Mouse (Mus musculus) G1E (cell line): Measurements from ENCODE around the gene Spon1. TPM values are rescaled to one million over a fixed set of nuclear protein-coding genes. Genes with fewer than 3 reads are reported as not detected.

Experiments
- ATAC-seq: 2 replicates; pipeline ENCODE4 v1.8.0; 2016; ENCODE audit warnings: mild to moderate bottlenecking; ENCODE audit not compliant: insufficient number of reproducible peaks, poor library complexity, low FRiP score, severe bottlenecking; ENCODE audit errors: extremely low read depth
- DNase-seq: peaks from one replicate; pipeline ENCODE4 v3.0.0; 2012; ENCODE audit warnings: low spot score
- H3K27me3 ChIP-seq: 2 replicates; pipeline ENCODE4 v1.6.1; 2012; ENCODE audit warnings: mild to moderate bottlenecking, low read length, inconsistent platforms; ENCODE audit not compliant: insufficient read depth
- H3K36me3 ChIP-seq: replicated peaks from 2 replicates; pipeline ENCODE3; 2012; ENCODE audit warnings: mild to moderate bottlenecking, inconsistent platforms
- H3K4me1 ChIP-seq: 2 replicates; pipeline ENCODE4 v1.6.1; 2012; ENCODE audit warnings: low read depth, low read length, inconsistent platforms, mixed read lengths; ENCODE audit not compliant: insufficient read depth
- H3K4me3 ChIP-seq: 2 replicates; pipeline ENCODE4 v1.5.1; 2012; ENCODE audit warnings: low read depth, mild to moderate bottlenecking, inconsistent platforms, low read length, moderate library complexity, mixed read lengths
- H3K9me3 ChIP-seq: replicated peaks from 2 replicates; pipeline ENCODE4 v1.6.1; 2012; ENCODE audit warnings: inconsistent platforms
- CTCF ChIP-seq: IDR thresholded peaks from 2 replicates; pipeline ENCODE4 v1.5.1; 2012; ENCODE audit warnings: low read depth, low read length, inconsistent platforms, mixed read lengths
- GATA1 ChIP-seq: IDR thresholded peaks from 2 replicates; pipeline ENCODE4 v1.6.1; 2012; ENCODE audit warnings: borderline replicate concordance, low read length, inconsistent platforms, mixed read lengths
- GATA2 ChIP-seq: IDR thresholded peaks from 2 replicates; pipeline ENCODE4 v1.6.1; 2012; ENCODE audit warnings: low read depth, low read length, inconsistent platforms, borderline replicate concordance
- POLR2AphosphoS5 ChIP-seq: IDR thresholded peaks from 2 replicates; pipeline ENCODE4 v1.6.1; 2012; ENCODE audit warnings: low read depth, low read length, inconsistent platforms; ENCODE audit not compliant: insufficient replicate concordance
- TAL1 ChIP-seq: conservative IDR thresholded peaks from 2 replicates; pipeline ENCODE4 v1.6.1; 2012; ENCODE audit warnings: low read depth, low read length, inconsistent platforms, mixed read lengths
- polyA plus RNA-seq: library from polyadenylated mRNA; stranded (reverse); fragments of >175 nt; gene quantifications from 2 replicates; pipeline ENCODE4 v1.2.3, GENCODE M21; 2012
- total RNA-seq, 2 experiments: library from RNA; stranded (forward) in 1 of 2; stranded (reverse) in 1 of 2; fragments of 200-1000 nt in 1 of 2; fragments of >200 nt in 1 of 2; fragmentation: Nextera tagmentation in 1 of 2; gene quantifications; 2 replicates each; pipeline ENCODE4 v1.2.3; 2014 to 2017

Gene Spon1
- total and polyA plus RNA-seq, 3 experiments = 0.05 TPM; not detected in 2

- no peak for ATAC-seq
- no peaks in the 10 kb centered on the region for H3K36me3 ChIP-seq
- H3K27me3 ChIP-seq = no peaks in the 10 kb centered on the region
- TF ChIP-seq TAL1 (no peak), POLR2AphosphoS5 (no peak), GATA1 (no peak), CTCF (no peak), GATA2 (no peak)
- no peaks in the 10 kb centered on the region for H3K4me1 ChIP-seq
- no peak for DNase-seq
- H3K4me3 ChIP-seq = no peak overlapping the region
- no peaks in the 10 kb centered on the region for H3K9me3 ChIP-seq
Measured at GRCm38 (mm10) chr7:113737790-113738362, 27.9 kb upstream of the Spon1 start.

DNA sequence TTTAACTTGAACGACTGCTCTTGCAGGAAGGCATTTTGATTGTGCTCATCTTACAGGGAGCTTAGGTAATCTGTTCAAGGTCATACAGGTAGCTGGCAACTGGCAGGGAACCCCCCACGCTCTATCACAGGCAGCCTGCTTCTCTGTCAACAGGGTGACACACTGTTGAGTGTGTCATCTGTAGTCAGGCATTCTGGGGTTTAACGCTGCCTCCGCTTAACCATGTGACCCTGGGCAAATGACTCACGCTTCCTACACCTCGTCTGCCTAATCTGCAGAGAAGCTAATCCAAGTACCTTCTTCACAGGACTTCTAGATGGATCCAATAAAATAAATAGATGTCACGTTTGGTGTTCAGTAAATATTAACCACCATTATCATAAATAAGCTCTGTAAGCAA, 26.6 kb upstream of the Spon1 start:
- no peak for TF ChIP-seq GATA1
- TF ChIP-seq POLR2AphosphoS5 = no peak
- TF ChIP-seq CTCF = no peak
- ATAC-seq = no peak
- Histone ChIP-seq H3K9me3 (no peaks in the 10 kb centered on the region), H3K36me3 (no peaks in the 10 kb centered on the region), H3K4me1 (no peaks in the 10 kb centered on the region), H3K4me3 (no peak overlapping the region), H3K27me3 (no peaks in the 10 kb centered on the region)
- DNase-seq = no peak

DNA sequence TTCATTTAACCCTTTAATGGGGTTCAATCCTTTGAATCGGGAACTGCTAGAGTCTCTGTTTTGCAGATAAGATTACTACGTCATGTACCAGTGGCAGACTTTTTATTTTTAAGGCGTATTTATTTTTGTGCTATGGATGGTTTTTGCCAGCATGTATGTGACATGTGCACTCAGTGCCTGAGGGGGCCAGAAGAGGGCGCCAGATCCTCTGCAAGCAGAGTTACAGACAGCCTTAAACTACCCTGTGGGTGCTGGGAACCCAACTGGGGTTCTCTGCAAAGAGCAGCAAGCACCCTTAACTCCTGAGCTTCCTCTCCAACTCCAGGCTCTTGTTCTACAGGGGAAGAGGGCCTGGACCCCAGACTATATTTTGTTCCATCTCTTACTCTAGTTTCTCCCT, 23.2 kb upstream of the Spon1 start:
- Histone ChIP-seq H3K27me3 (no peaks in the 10 kb centered on the region), H3K36me3 (no peaks in the 10 kb centered on the region), H3K9me3 (no peaks in the 10 kb centered on the region), H3K4me3 (no peak overlapping the region), H3K4me1 (no peaks in the 10 kb centered on the region)
- no peak for TF ChIP-seq TAL1
- DNase-seq = no peak
- ATAC-seq = no peak

DNA sequence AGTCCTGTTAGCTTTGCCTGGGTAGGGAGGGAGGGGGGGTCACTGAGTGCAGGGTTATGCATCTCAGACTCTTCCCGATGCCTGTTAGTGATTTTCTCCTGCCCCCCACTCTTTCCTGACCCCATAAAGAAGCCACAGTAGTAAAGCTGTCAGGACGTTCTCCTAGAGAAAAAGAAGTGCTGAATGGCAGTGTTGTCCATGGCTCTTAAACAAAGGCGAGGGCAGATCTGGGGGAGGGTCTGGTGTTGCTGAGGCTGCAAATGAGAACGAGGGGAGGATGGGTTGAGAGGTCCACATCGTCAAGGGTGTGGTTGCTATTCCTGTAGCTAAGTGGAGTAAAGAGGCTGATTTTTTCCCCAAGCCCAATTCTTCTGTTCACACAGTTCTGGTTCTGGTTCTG, 21.8 kb upstream of the Spon1 start:
- Histone ChIP-seq H3K9me3 (no peaks in the 10 kb centered on the region), H3K4me3 (no peak overlapping the region), H3K4me1 (no peaks in the 10 kb centered on the region), H3K27me3 (no peaks in the 10 kb centered on the region), H3K36me3 (no peaks in the 10 kb centered on the region)
- ATAC-seq (no peak), DNase-seq (no peak)
- TF ChIP-seq POLR2AphosphoS5 (no peak), GATA2 (no peak), TAL1 (no peak), GATA1 (no peak), CTCF (no peak)

DNA sequence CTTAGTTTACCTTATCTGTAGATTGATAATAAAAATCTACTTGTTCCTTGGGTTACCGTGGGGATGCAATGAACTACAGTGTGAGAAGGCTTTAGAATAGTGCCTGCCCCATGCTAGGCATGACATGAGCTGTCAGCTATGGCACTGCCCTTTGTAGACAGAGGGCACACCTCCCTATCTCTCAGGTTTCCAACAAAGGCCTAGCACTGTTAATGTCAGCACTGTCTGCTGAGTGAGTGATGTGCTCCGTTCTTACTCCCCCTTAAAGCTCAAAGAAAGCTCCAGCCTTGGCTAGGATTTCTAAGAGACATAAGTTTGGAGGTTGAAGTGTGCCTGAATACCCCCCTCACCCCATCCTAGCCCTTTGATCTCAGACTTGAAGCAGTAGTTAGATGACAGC, 9.2 kb upstream of the Spon1 start:
- ATAC-seq (no peak), DNase-seq (no peak)
- no peaks in the 10 kb centered on the region for H3K9me3 ChIP-seq
- H3K4me3 ChIP-seq = no peak overlapping the region
- TF ChIP-seq POLR2AphosphoS5 = no peak
- no peak for TF ChIP-seq GATA2
- no peak for TF ChIP-seq GATA1
- TF ChIP-seq TAL1 = no peak
- no peak for TF ChIP-seq CTCF
- no peaks in the 10 kb centered on the region for H3K36me3 ChIP-seq
- no peaks in the 10 kb centered on the region for H3K4me1 ChIP-seq
- no peaks in the 10 kb centered on the region for H3K27me3 ChIP-seq

DNA sequence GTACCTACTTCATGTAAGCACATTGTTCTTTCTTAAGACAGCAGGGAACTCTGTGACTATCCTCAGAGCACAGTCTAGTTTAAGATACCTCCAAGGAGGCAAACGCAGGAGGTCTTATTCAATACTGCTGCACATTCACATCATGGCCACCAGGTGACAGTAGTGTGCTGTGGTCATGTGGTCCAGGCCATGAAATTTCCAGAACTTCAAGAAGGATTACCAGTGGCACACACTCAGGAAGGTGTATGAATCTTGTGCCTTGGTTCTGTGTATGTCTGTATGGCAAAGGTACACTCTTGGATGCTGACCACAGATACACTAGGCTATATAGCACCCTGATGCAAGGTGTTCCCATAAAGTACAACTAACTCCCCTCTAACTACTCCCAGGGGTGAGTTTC, 6.6 kb upstream of the Spon1 start:
- TF ChIP-seq GATA1 (no peak), CTCF (peak; percentile 92)
- Histone ChIP-seq H3K36me3 (no peaks in the 10 kb centered on the region), H3K4me3 (no peak overlapping the region), H3K27me3 (no peaks in the 10 kb centered on the region), H3K9me3 (no peaks in the 10 kb centered on the region), H3K4me1 (no peaks in the 10 kb centered on the region)
- ATAC-seq (no peak; the same call in 1 of the 2 replicates), DNase-seq (no peak)

DNA sequence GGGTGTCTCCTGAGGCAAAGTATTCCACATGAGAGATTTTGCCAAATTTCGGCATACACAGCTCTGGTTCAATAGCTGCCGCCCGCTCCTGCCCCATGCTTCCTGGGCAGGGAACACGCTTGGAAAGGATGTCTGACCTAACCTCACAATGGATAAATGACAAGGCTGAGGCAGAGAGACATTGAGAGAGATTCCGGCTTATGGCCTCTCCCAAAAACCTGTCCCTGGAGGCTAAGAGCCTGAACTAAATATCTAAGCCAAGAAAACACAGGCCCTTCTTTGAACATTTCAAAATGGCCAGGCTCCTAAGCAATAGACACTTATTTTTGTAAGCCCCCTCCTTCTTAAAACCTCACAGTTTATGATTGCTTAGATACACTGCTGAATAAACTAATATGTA, 665 bp upstream of the Spon1 start:
- H3K36me3 ChIP-seq = no peaks in the 10 kb centered on the region
- H3K4me3 ChIP-seq = no peak overlapping the region
- peaks cover 6% of the 10 kb centered on the region; the same call in 1 of the 2 replicates for H3K27me3 ChIP-seq
- no peaks in the 10 kb centered on the region for H3K4me1 ChIP-seq
- TF ChIP-seq TAL1 = no peak
- TF ChIP-seq POLR2AphosphoS5 = no peak
- no peak for TF ChIP-seq GATA1
- TF ChIP-seq CTCF = no peak
- no peak for TF ChIP-seq GATA2
- peaks cover 11% of the 10 kb centered on the region for H3K9me3 ChIP-seq
- DNase-seq (no peak), ATAC-seq (no peak)
